Mouse (Mus musculus): Measurements from ENCODE around the gene Tmem216.

DNA sequence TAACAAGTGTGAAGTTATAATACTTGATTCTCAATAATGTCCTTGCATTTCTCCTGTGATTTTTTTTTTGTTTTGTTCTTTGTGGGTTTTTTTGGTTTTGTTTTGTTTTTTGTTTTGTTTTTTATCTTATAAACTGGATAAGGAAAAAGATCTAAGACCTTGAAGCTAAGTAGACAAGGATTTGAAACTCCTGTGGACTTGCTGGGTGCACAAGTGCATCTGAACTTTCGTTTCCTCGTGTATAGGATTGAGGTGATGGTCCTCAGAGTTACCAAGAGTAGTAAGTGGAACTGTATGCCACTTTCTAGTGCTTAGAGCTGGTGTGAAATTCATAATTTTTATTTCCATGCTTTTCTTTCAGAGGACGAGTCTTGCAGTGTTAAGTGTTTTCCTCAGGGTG, 24.1 kb upstream of the Tmem216 start:
- TF ChIP-seq CTCF (IDR thresholded peaks at IDR 0.05; ENCODE audit: insufficient read depth, low read depth, low read length) (no peak), POLR2A (IDR thresholded peaks at IDR 0.05; ENCODE audit: insufficient read depth, low read depth, low read length) (no peak)
